Mouse (Mus musculus) G1E (cell line): Measurements from ENCODE around the gene B430306N03Rik. TPM values are rescaled to one million over a fixed set of nuclear protein-coding genes. Genes with fewer than 3 reads are reported as not detected.
"Not testable (repeated sequence)": the region's sequence is repeated elsewhere in the genome, so short reads cannot be mapped to it uniquely, and the experiment has no call there.

ENCODE experiments used
- ATAC-seq: 2 replicates; pipeline ENCODE4 v1.8.0; 2016; ENCODE audit warnings: mild to moderate bottlenecking; ENCODE audit not compliant: insufficient number of reproducible peaks, poor library complexity, low FRiP score, severe bottlenecking; ENCODE audit errors: extremely low read depth
- DNase-seq: peaks from one replicate; pipeline ENCODE4 v3.0.0; 2012; ENCODE audit warnings: low spot score
- H3K27me3 ChIP-seq: 2 replicates; pipeline ENCODE4 v1.6.1; 2012; ENCODE audit warnings: mild to moderate bottlenecking, low read length, inconsistent platforms; ENCODE audit not compliant: insufficient read depth
- H3K36me3 ChIP-seq: replicated peaks from 2 replicates; pipeline ENCODE3; 2012; ENCODE audit warnings: mild to moderate bottlenecking, inconsistent platforms
- H3K4me1 ChIP-seq: 2 replicates; pipeline ENCODE4 v1.6.1; 2012; ENCODE audit warnings: low read depth, low read length, inconsistent platforms, mixed read lengths; ENCODE audit not compliant: insufficient read depth
- H3K4me3 ChIP-seq: 2 replicates; pipeline ENCODE4 v1.5.1; 2012; ENCODE audit warnings: low read depth, mild to moderate bottlenecking, inconsistent platforms, low read length, moderate library complexity, mixed read lengths
- H3K9me3 ChIP-seq: replicated peaks from 2 replicates; pipeline ENCODE4 v1.6.1; 2012; ENCODE audit warnings: inconsistent platforms
- CTCF ChIP-seq: IDR thresholded peaks from 2 replicates; pipeline ENCODE4 v1.5.1; 2012; ENCODE audit warnings: low read depth, low read length, inconsistent platforms, mixed read lengths
- GATA1 ChIP-seq: IDR thresholded peaks from 2 replicates; pipeline ENCODE4 v1.6.1; 2012; ENCODE audit warnings: borderline replicate concordance, low read length, inconsistent platforms, mixed read lengths
- GATA2 ChIP-seq: IDR thresholded peaks from 2 replicates; pipeline ENCODE4 v1.6.1; 2012; ENCODE audit warnings: low read depth, low read length, inconsistent platforms, borderline replicate concordance
- POLR2AphosphoS5 ChIP-seq: IDR thresholded peaks from 2 replicates; pipeline ENCODE4 v1.6.1; 2012; ENCODE audit warnings: low read depth, low read length, inconsistent platforms; ENCODE audit not compliant: insufficient replicate concordance
- TAL1 ChIP-seq: conservative IDR thresholded peaks from 2 replicates; pipeline ENCODE4 v1.6.1; 2012; ENCODE audit warnings: low read depth, low read length, inconsistent platforms, mixed read lengths
- polyA plus RNA-seq: library from polyadenylated mRNA; stranded (reverse); fragments of >175 nt; gene quantifications from 2 replicates; pipeline ENCODE4 v1.2.3, GENCODE M21; 2012
- total RNA-seq, 2 experiments: library from RNA; stranded (forward) in 1 of 2; stranded (reverse) in 1 of 2; fragments of 200-1000 nt in 1 of 2; fragments of >200 nt in 1 of 2; fragmentation: Nextera tagmentation in 1 of 2; gene quantifications; 2 replicates each; pipeline ENCODE4 v1.2.3; 2014 to 2017

Gene B430306N03Rik
- total RNA-seq (2014; fragmentation: Nextera tagmentation), result 1.0 and 1.7 TPM in 2 replicates
- total RNA-seq (2017), result 0.87 and 0.93 TPM in 2 replicates
- polyA plus RNA-seq, result 0.20 and 0.21 TPM in 2 replicates

DNA sequence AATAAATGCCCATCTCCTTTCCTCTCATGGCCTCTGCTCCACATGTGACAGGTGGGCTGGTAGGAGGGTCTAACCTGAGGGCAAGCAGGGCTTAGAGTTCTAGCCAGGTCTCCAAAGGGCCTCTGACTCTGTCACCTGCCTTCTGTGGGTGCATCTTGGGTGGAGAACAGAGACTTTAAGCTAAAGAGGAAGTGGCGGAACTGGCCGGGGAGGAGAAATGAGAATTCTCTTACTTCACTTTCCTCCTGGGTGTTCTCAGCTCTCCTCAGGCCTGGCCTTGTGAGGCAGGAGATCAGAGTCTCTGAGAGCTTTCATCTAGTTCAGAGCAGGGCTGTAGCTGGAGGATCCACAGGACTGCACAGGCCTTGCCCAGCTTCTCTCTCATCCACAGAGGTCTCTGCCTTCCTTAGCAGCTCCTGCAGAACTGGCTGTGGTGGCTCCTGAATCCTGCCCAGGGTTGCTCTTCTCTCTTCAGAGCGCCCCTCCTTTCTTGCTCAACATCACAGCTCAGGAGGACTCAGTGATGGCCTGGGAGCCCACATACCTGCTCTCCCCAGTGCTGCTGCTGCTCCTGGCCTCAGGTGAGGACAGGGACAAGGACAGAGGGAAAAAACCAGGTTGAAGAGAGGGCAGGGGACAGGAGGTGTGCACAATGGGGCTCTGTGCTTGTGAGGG lies at the start of gene B430306N03Rik:
Gene B430306N03Rik, plus strand, starts transcription at position 237 of the 675 bp plus-strand sequence.
- peak; percentile 55 for ATAC-seq
- not testable (repeated sequence) for H3K4me3 ChIP-seq, DNase-seq, H3K36me3 ChIP-seq, H3K9me3 ChIP-seq, H3K27me3 ChIP-seq
- peaks cover 45% of the 10 kb centered on the region for H3K4me1 ChIP-seq

DNA sequence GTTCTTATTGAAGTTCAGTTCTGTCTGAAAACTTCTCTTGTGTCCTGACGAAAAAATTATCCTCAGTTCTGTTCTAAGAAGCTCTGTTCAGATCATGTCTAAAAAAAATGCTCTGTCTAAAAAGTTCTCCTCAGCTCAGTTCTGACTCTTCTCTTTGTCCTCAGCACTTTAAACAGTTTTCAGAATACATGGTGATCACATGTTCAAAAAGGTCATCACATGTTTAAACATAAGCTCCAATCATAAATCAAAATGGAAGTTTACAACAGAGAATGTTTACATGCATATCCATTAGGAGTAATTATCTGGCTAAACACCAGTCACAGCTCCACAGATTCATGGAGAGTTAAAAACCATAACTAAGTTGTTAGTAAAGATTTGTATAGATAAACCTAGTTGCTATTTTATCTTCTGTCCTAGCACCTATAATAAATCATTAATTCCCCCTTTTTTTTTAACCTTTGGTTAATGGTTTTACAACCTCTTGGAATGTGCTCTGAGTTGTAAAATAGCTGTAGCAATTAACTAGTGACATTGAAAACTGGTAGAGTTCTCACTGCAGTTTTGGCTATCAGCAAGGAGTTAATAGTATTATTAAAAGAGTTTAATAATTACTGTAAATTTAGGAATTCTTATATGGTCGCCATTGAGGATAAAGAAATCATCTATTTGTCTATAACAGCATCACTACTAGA lies 49.2 kb upstream of the B430306N03Rik start:
- Histone ChIP-seq H3K9me3 (no peaks in the 10 kb centered on the region), H3K27me3 (no peaks in the 10 kb centered on the region), H3K36me3 (peaks cover 38% of the 10 kb centered on the region), H3K4me1 (peaks cover 71% of the 10 kb centered on the region), H3K4me3 (no peak overlapping the region)
- no peak for ATAC-seq
- no peak for TF ChIP-seq TAL1
- TF ChIP-seq GATA1, result no peak
- TF ChIP-seq POLR2AphosphoS5, result no peak
- TF ChIP-seq CTCF, result no peak
- TF ChIP-seq GATA2, result no peak
- DNase-seq, result no peak

DNA sequence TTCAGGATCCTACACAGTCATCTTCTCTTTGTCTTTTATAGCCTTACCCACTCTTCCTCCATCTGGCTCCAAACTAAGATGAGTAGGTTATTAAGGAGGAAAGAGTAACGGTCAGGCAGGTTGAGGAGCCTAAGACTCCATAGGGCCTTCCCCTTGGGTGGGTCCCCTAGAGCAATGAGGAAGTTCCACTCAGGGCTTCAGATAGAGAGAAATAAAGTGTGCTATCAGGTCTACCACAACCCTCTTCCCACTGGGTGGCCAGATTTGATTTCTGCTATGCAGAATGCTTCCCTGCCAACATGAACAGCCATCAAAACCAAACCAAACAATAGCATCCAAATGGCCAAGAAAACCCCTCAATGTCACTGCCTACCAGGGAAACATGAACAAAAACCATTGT lies 48.4 kb upstream of the B430306N03Rik start:
- ATAC-seq (peak; percentile 60), DNase-seq (peak; percentile 63)
- Histone ChIP-seq H3K27me3 (no peaks in the 10 kb centered on the region), H3K9me3 (no peaks in the 10 kb centered on the region), H3K4me1 (peaks cover 75% of the 10 kb centered on the region), H3K36me3 (peaks cover 31% of the 10 kb centered on the region), H3K4me3 (no peak overlapping the region; the same call in 1 of the 2 replicates)
- no peak for TF ChIP-seq CTCF
- peak; percentile 62 for TF ChIP-seq TAL1

DNA sequence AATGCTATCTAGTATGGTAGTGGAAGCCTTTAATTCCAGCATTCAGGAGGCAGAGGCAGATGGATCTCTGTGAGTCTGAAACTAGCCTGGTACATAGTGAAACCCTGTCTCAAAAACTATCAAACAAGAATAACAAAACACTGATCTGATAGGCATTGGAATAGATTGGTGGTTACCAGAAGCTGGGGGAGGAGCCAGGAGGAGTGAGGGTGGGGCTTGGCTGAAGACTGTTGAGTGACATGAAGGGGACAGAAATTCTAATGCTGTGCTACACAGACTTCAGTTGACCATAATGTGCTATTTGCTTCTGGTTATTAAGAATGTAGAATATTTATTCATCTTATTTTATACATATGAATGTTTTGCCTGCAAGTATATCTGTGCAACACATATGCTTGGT lies 47.7 kb upstream of the B430306N03Rik start:
- no peak for ATAC-seq
- no peak for DNase-seq
- Histone ChIP-seq H3K4me1 (peaks cover 78% of the 10 kb centered on the region), H3K36me3 (peaks cover 26% of the 10 kb centered on the region), H3K9me3 (no peaks in the 10 kb centered on the region), H3K27me3 (no peaks in the 10 kb centered on the region), H3K4me3 (no peak overlapping the region)
- TF ChIP-seq TAL1 (no peak), POLR2AphosphoS5 (no peak), GATA1 (no peak), GATA2 (no peak), CTCF (no peak)

DNA sequence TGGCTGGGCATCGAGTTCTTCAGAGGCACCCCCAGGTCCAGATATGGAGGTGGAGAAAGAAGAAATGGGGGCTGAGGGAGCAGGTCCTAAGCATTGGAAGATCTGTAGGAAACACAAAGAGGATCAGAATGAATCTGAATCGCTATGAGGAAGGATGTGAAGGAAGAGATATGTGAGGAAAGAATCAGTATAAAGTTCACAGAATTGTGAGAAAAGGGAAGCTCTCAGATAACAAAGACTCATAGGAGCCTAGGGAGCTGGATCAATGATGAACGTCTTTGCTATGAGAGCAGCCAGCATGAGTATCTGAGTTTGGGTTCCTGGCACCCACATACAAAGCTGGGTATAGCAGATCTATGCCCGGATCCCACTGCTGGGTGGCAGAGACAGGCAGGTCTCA lies 46.1 kb upstream of the B430306N03Rik start:
- H3K4me3 ChIP-seq, result no peak overlapping the region; the same call in 1 of the 2 replicates
- peaks cover 80% of the 10 kb centered on the region for H3K4me1 ChIP-seq
- H3K36me3 ChIP-seq, result peaks cover 11% of the 10 kb centered on the region
- H3K27me3 ChIP-seq, result no peaks in the 10 kb centered on the region
- ATAC-seq, result no peak
- TF ChIP-seq TAL1 (no peak), CTCF (no peak), POLR2AphosphoS5 (no peak), GATA1 (no peak), GATA2 (no peak)
- H3K9me3 ChIP-seq, result no peaks in the 10 kb centered on the region
- DNase-seq, result no peak

DNA sequence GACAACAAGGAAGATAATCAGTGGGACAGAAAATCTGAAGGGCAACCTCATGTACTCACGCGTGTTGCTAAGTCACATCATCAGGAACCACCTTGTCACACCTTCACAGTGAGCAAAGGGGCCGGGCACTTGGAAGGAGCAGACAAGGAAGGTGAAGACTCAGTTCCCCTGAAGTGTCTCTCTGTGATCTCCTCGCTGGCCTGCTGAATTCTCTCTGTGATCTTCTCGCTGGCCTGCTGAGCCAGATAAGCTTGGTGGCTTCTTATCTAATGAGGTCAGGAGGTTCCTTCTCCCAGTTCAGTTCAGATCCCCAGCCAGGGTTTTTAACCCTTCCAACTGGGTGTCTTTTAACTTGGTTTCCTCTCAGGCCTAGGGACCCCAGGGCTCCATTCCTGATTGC lies 43.8 kb upstream of the B430306N03Rik start:
- H3K27me3 ChIP-seq, result no peaks in the 10 kb centered on the region
- DNase-seq, result peak; percentile 81
- ATAC-seq, result peak; percentile 86
- no peaks in the 10 kb centered on the region for H3K9me3 ChIP-seq
- TF ChIP-seq POLR2AphosphoS5 (no peak), GATA2 (no peak), CTCF (no peak), TAL1 (peak; percentile 99)
- peaks cover 73% of the 10 kb centered on the region for H3K4me1 ChIP-seq
- peaks cover 7% of the 10 kb centered on the region for H3K36me3 ChIP-seq
- H3K4me3 ChIP-seq, result peak overlapping the region; percentile 67

DNA sequence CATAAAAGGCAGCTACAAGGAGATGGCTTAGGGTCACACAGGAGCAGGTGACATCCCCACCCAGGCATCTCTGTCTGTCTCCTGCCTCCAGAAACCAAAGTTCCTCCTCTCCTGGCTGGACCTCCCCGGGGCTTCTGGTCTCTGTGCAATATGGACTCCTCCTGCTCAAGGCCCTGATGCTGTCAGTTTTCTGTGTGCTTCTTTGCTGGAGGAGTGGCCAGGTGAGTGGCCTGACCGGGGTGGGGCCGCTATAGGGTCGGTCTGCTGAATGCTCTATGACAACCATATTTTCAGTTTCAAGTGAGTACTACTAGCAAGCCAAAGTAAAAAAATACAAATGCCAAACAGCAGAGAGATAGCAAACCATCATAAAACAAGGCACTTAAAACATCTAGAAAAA lies 43.3 kb upstream of the B430306N03Rik start:
- peaks cover 7% of the 10 kb centered on the region for H3K36me3 ChIP-seq
- H3K27me3 ChIP-seq, result no peaks in the 10 kb centered on the region
- H3K4me3 ChIP-seq, result peak overlapping the region; percentile 67; the same call in 1 of the 2 replicates
- TF ChIP-seq TAL1, result no peak
- no peak for TF ChIP-seq CTCF
- TF ChIP-seq POLR2AphosphoS5, result no peak
- TF ChIP-seq GATA1, result no peak
- TF ChIP-seq GATA2, result no peak
- H3K4me1 ChIP-seq, result peaks cover 69% of the 10 kb centered on the region
- DNase-seq, result peak; percentile 34
- peak; percentile 35 for ATAC-seq
- H3K9me3 ChIP-seq, result no peaks in the 10 kb centered on the region
